In the genomic region with DNA sequence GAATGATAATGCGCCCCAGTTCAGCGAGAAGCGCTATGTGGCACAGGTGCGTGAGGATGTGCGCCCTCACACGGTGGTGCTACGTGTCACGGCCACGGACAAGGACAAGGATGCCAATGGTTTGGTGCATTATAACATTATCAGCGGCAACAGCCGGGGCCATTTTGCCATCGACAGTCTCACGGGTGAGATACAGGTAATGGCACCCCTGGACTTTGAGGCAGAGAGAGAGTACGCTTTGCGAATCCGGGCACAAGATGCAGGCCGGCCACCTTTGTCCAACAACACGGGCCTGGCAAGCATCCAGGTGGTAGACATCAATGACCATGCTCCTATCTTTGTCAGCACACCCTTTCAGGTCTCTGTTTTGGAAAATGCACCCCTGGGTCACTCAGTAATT, we compare ENCODE assay signal across 10 mouse cellular contexts. TPM values are rescaled to one million over a fixed set of nuclear protein-coding genes. Genes with fewer than 3 reads are reported as not detected.
DNase-seq lines count a peak whose midpoint lies in the region; ATAC-seq lines count a peak whose summit lies in the region.
"Had no signal": no experiment of that assay in that cellular context is flagged by ENCODE, and none has a peak within 500 bp of the region (broad histone marks: within the 10 kb centered on the region; RNA-seq: fewer than 3 reads in every experiment).

No protein-coding gene starts in this region.

- H3K9me3 ChIP-seq in kidney, embryonic 16.5 days (ENCODE audit: low read length) = no peaks in the 10 kb centered on the region
- H3K9me3 ChIP-seq in embryonic facial prominence, embryonic 10.5 days = no peaks in the 10 kb centered on the region
- H3K9me3 ChIP-seq in hindbrain, embryonic 13.5 days = no peaks in the 10 kb centered on the region
- no peaks in the 10 kb centered on the region for H3K9me3 ChIP-seq in midbrain, embryonic 13.5 days

- no peak overlapping the region for H3K27ac ChIP-seq in kidney, embryonic 16.5 days (ENCODE audit: low read length)
- no peak overlapping the region for H3K27ac ChIP-seq in embryonic facial prominence, embryonic 10.5 days (replicated peaks)
- no peak overlapping the region for H3K27ac ChIP-seq in hindbrain, embryonic 13.5 days
- H3K27ac ChIP-seq in midbrain, embryonic 13.5 days = no peak overlapping the region

- H3K4me3 ChIP-seq in kidney, embryonic 16.5 days (ENCODE audit: low read length) = no peak overlapping the region
- H3K4me3 ChIP-seq in embryonic facial prominence, embryonic 10.5 days = peak overlapping the region; percentile 64
- H3K4me3 ChIP-seq in hindbrain, embryonic 13.5 days = peak overlapping the region; percentile 79
- H3K4me3 ChIP-seq in midbrain, embryonic 13.5 days (replicated peaks) = peak overlapping the region; percentile 81

- H3K36me3 ChIP-seq in kidney, embryonic 16.5 days (ENCODE audit: insufficient read depth, low read length) = no peaks in the 10 kb centered on the region
- no peaks in the 10 kb centered on the region for H3K36me3 ChIP-seq in embryonic facial prominence, embryonic 10.5 days (replicated peaks)
- peaks cover 46% of the 10 kb centered on the region for H3K36me3 ChIP-seq in hindbrain, embryonic 13.5 days
- peaks cover 56% of the 10 kb centered on the region for H3K36me3 ChIP-seq in midbrain, embryonic 13.5 days
- H3K36me3 ChIP-seq: G1E had no signal

- no peak for DNase-seq in kidney, adult 9 months
- DNase-seq in embryonic facial prominence, embryonic 10.5 days (ENCODE audit: low spot score) = no peak
- DNase-seq in spleen, adult 18-20 months = no peak
- no peak for DNase-seq in gastrocnemius, postnatal 25 days
- no peak for DNase-seq in kidney, adult 8-10 months
- DNase-seq: kidney, adult 11 months had no signal

- ATAC-seq in kidney, embryonic 16.5 days (ENCODE audit: low FRiP score, low TSS enrichment) = no peak
- no peak for ATAC-seq in hindbrain, embryonic 13.5 days (ENCODE audit: low FRiP score)
- no peak for ATAC-seq in midbrain, embryonic 13.5 days

- 67% methylated on average over 18 of the region's 18 CpGs for WGBS in kidney, embryonic 16.5 days
- 64% methylated on average over 18 of the region's 18 CpGs for WGBS in embryonic facial prominence, embryonic 10.5 days
- WGBS in hindbrain, embryonic 13.5 days = 66% methylated on average over 18 of the region's 18 CpGs
- WGBS in midbrain, embryonic 13.5 days = 68% methylated on average over 18 of the region's 18 CpGs

- H3K4me1 ChIP-seq in kidney, embryonic 16.5 days (ENCODE audit: insufficient read depth, low read length) = peaks cover 21% of the 10 kb centered on the region
- H3K4me1 ChIP-seq in embryonic facial prominence, embryonic 10.5 days = peaks cover 55% of the 10 kb centered on the region
- peaks cover 75% of the 10 kb centered on the region for H3K4me1 ChIP-seq in hindbrain, embryonic 13.5 days (replicated peaks)
- H3K4me1 ChIP-seq in midbrain, embryonic 13.5 days (replicated peaks) = peaks cover 80% of the 10 kb centered on the region

- H3K27me3 ChIP-seq in kidney, embryonic 16.5 days (ENCODE audit: insufficient read depth, low read length) = peaks cover 91% of the 10 kb centered on the region
- peaks cover 100% of the 10 kb centered on the region for H3K27me3 ChIP-seq in embryonic facial prominence, embryonic 10.5 days (replicated peaks; ENCODE audit: low read depth, poor library complexity, severe bottlenecking)
- peaks cover 61% of the 10 kb centered on the region for H3K27me3 ChIP-seq in hindbrain, embryonic 13.5 days
- peaks cover 68% of the 10 kb centered on the region for H3K27me3 ChIP-seq in midbrain, embryonic 13.5 days

- peak overlapping the region; percentile 83; the same call in 1 of the 2 replicates for H3K4me2 ChIP-seq in kidney, embryonic 16.5 days (replicated peaks; ENCODE audit: low read depth, low read length)
- H3K4me2 ChIP-seq in hindbrain, embryonic 13.5 days = peak overlapping the region; percentile 95
- peak overlapping the region; percentile 90 for H3K4me2 ChIP-seq in midbrain, embryonic 13.5 days (replicated peaks)

- no peak overlapping the region for H3K9ac ChIP-seq in kidney, embryonic 16.5 days (replicated peaks; ENCODE audit: low read length)
- peak overlapping the region; percentile 95 for H3K9ac ChIP-seq in hindbrain, embryonic 13.5 days
- H3K9ac ChIP-seq in midbrain, embryonic 13.5 days (replicated peaks) = peak overlapping the region; percentile 90

RNA-seq across cellular contexts. Expression of a gene that starts 1.8 kb away (rescaled TPM):
- polyA plus RNA-seq in kidney, embryonic 16.5 days (2015; fragmentation: Nextera tagmentation; extraction: Ambion mirVana) = 0.12 and 0.26 TPM in 2 replicates
- polyA plus RNA-seq in embryonic facial prominence, embryonic 10.5 days (2016; fragmentation: Nextera tagmentation; extraction: Ambion mirVana) = 1.6 and 1.7 TPM in 2 replicates
- polyA plus RNA-seq in hindbrain, embryonic 13.5 days (2015; fragmentation: Nextera tagmentation; extraction: Ambion mirVana) = 13.8 and 14.3 TPM in 2 replicates
- 17.7 and 18.0 TPM in 2 replicates for polyA plus RNA-seq in midbrain, embryonic 13.5 days (2015; fragmentation: Nextera tagmentation; extraction: Ambion mirVana)
- under 1 TPM in 1 of 2 experiments, not detected in 1; 0.03 TPM for total RNA-seq in gastrocnemius, postnatal 25 days (2021)
- polyA plus RNA-seq: G1E had no signal

RNA-seq across cellular contexts. Expression of a gene that starts 19.7 kb away (rescaled TPM):
- 17.7 and 23.6 TPM in 2 replicates for polyA plus RNA-seq in kidney, embryonic 16.5 days (2015; fragmentation: Nextera tagmentation; extraction: Ambion mirVana)
- 14.8 and 15.0 TPM in 2 replicates for polyA plus RNA-seq in embryonic facial prominence, embryonic 10.5 days (2016; fragmentation: Nextera tagmentation; extraction: Ambion mirVana)
- 25.9 and 30.7 TPM in 2 replicates for polyA plus RNA-seq in hindbrain, embryonic 13.5 days (2015; fragmentation: Nextera tagmentation; extraction: Ambion mirVana)
- polyA plus RNA-seq in midbrain, embryonic 13.5 days (2015; fragmentation: Nextera tagmentation; extraction: Ambion mirVana) = 20.9 and 29.5 TPM in 2 replicates
- total RNA-seq in gastrocnemius, postnatal 25 days (2021) = 1 to 10 TPM; 3.8 TPM

RNA-seq across cellular contexts. Expression of a gene that starts 25.2 kb away (rescaled TPM):
- polyA plus RNA-seq in kidney, embryonic 16.5 days (2015; fragmentation: Nextera tagmentation; extraction: Ambion mirVana) = 14.4 and 15.3 TPM in 2 replicates
- polyA plus RNA-seq in embryonic facial prominence, embryonic 10.5 days (2016; fragmentation: Nextera tagmentation; extraction: Ambion mirVana) = 13.3 and 14.0 TPM in 2 replicates
- 15.1 and 16.1 TPM in 2 replicates for polyA plus RNA-seq in hindbrain, embryonic 13.5 days (2015; fragmentation: Nextera tagmentation; extraction: Ambion mirVana)
- polyA plus RNA-seq in midbrain, embryonic 13.5 days (2015; fragmentation: Nextera tagmentation; extraction: Ambion mirVana) = 11.3 and 12.5 TPM in 2 replicates
- total RNA-seq in gastrocnemius, postnatal 25 days (2021) = 10 to 100 TPM; 12.0 to 16.7 TPM

RNA-seq across cellular contexts. Expression of a gene that starts 44.3 kb away (rescaled TPM):
- 100 and 109 TPM in 2 replicates for polyA plus RNA-seq in kidney, embryonic 16.5 days (2015; fragmentation: Nextera tagmentation; extraction: Ambion mirVana)
- 94.0 and 103 TPM in 2 replicates for polyA plus RNA-seq in embryonic facial prominence, embryonic 10.5 days (2016; fragmentation: Nextera tagmentation; extraction: Ambion mirVana)
- polyA plus RNA-seq in hindbrain, embryonic 13.5 days (2015; fragmentation: Nextera tagmentation; extraction: Ambion mirVana) = 222 and 228 TPM in 2 replicates
- polyA plus RNA-seq in midbrain, embryonic 13.5 days (2015; fragmentation: Nextera tagmentation; extraction: Ambion mirVana) = 217 and 238 TPM in 2 replicates
- 10 to 100 TPM; 14.6 to 17.8 TPM for total RNA-seq in gastrocnemius, postnatal 25 days (2021)
